Mouse (Mus musculus) intestine, embryonic 14.5 days (tissue): ENCODE measurements around the gene Bcl2l11. TPM values are rescaled to one million over a fixed set of nuclear protein-coding genes. Genes with fewer than 3 reads are reported as not detected.
"Not testable (repeated sequence)": the region's sequence is repeated elsewhere in the genome, so short reads cannot be mapped to it uniquely, and the experiment has no call there.

Source experiments
- ATAC-seq: fragments of 200-750 bp; cut with Nextera tagmentation; replicated peaks from 2 replicates; pipeline ENCODE4 v1.8.0; 2017; ENCODE audit warnings: low read depth, moderate number of reproducible peaks, moderate TSS enrichment, moderate library complexity; ENCODE audit not compliant: low FRiP score, low TSS enrichment
- DNase-seq: peaks from one replicate; pipeline ENCODE4 v3.0.0-alpha.2; 2018; ENCODE audit warnings: low spot score
- H3K27ac ChIP-seq: fragments of 300-500 bp; sonication (generic); 2 replicates; pipeline ENCODE4 v1.5.1; 2014; ENCODE audit warnings: low read depth, mild to moderate bottlenecking, control low read depth
- H3K27me3 ChIP-seq: fragments of 300-500 bp; sonication (generic); replicated peaks from 2 replicates; pipeline ENCODE4 v1.6.1; 2014; ENCODE audit warnings: low read length, control low read depth; ENCODE audit not compliant: control insufficient read depth, insufficient read depth
- H3K36me3 ChIP-seq: fragments of 300-500 bp; sonication (generic); 2 replicates; pipeline ENCODE4 v1.6.1; 2014; ENCODE audit warnings: low read length, control low read depth; ENCODE audit not compliant: control insufficient read depth, insufficient read depth
- H3K4me1 ChIP-seq: fragments of 300-500 bp; sonication (generic); replicated peaks from 2 replicates; pipeline ENCODE4 v1.6.1; 2014; ENCODE audit warnings: low read length, control low read depth, mixed read lengths; ENCODE audit not compliant: control insufficient read depth, insufficient read depth
- H3K4me2 ChIP-seq: fragments of 300-500 bp; sonication (generic); 2 replicates; pipeline ENCODE4 v1.6.1; 2014; ENCODE audit warnings: low read length
- H3K4me3 ChIP-seq: fragments of 300-500 bp; sonication (generic); 2 replicates; pipeline ENCODE4 v1.5.1; 2014; ENCODE audit warnings: low read depth, low read length, control low read depth, mixed read lengths
- H3K9ac ChIP-seq: fragments of 300-500 bp; sonication (generic); 2 replicates; pipeline ENCODE4 v1.6.1; 2014; ENCODE audit warnings: mild to moderate bottlenecking, low read length
- H3K9me3 ChIP-seq: fragments of 300-500 bp; sonication (generic); 2 replicates; pipeline ENCODE4 v1.6.1; 2016; ENCODE audit warnings: low read length, control low read depth; ENCODE audit not compliant: control insufficient read depth
- WGBS: fragments of 180-500 bp; shearing (Covaris S2); extraction: QIAGEN DNeasy Blood & Tissue Kit; methylation state at CpG from one replicate; pipeline ENCODE4 v1.1.7; 2014; 5-methylcytosine and 5-hydroxymethylcytosine counted together
- polyA plus RNA-seq: library from polyadenylated mRNA; unstranded; fragments of >200 nt; fragmentation: Nextera tagmentation; extraction: Ambion mirVana; gene quantifications from 2 replicates; pipeline ENCODE4 v1.2.1, GENCODE M21; 2014

Gene Bcl2l11
- polyA plus RNA-seq, 1 experiment from 2014 or later, result 14.1 TPM

GRCm38 (mm10) chr2:128177241-128177661 is 51.4 kb downstream of the Bcl2l11 start:
- WGBS, result 52% methylated on average over 5 of the region's 5 CpGs
- ATAC-seq, result no peak
- peak overlapping the region; percentile 12; the same call in 1 of the 2 replicates for H3K27ac ChIP-seq

GRCm38 (mm10) chr2:128179126-128179807 is 53.4 kb downstream of the Bcl2l11 start:
- Histone ChIP-seq H3K36me3 (no peaks in the 10 kb centered on the region), H3K27ac (0 out of 2 replicates have a peak overlapping the region, but pooled peaks have one; percentile 18), H3K9ac (no peak overlapping the region), H3K27me3 (no peaks in the 10 kb centered on the region), H3K4me3 (no peak overlapping the region), H3K4me2 (no peak overlapping the region), H3K9me3 (no peaks in the 10 kb centered on the region), H3K4me1 (peaks cover 21% of the 10 kb centered on the region)
- ATAC-seq (no peak), DNase-seq (no peak)
- WGBS, result 76% methylated on average over 18 of the region's 18 CpGs

More at GRCm38 (mm10) chr2:128177241-128177661, 51.4 kb downstream of the Bcl2l11 start:
- Histone ChIP-seq H3K36me3 (no peaks in the 10 kb centered on the region), H3K4me3 (no peak overlapping the region), H3K4me1 (peaks cover 23% of the 10 kb centered on the region), H3K27me3 (no peaks in the 10 kb centered on the region), H3K9ac (no peak overlapping the region), H3K4me2 (no peak overlapping the region), H3K9me3 (no peaks in the 10 kb centered on the region)
- no peak for DNase-seq

- no peaks in the 10 kb centered on the region for H3K36me3 ChIP-seq
- no peak overlapping the region for H3K4me3 ChIP-seq
- H3K9ac ChIP-seq, result no peak overlapping the region
- H3K9me3 ChIP-seq, result no peaks in the 10 kb centered on the region
- H3K27me3 ChIP-seq, result no peaks in the 10 kb centered on the region
- peak overlapping the region; percentile 18; the same call in 1 of the 2 replicates for H3K27ac ChIP-seq
- 39% methylated on average over 9 of the region's 9 CpGs for WGBS
- no peak overlapping the region for H3K4me2 ChIP-seq
- ATAC-seq, result peak; percentile 73
- no peak for DNase-seq
- peaks cover 18% of the 10 kb centered on the region for H3K4me1 ChIP-seq
Observed at GRCm38 (mm10) chr2:128179808-128180379, 54.1 kb downstream of the Bcl2l11 start.

GRCm38 (mm10) chr2:128182181-128182580 is 56.3 kb downstream of the Bcl2l11 start:
- H3K4me2 ChIP-seq, ATAC-seq, H3K4me3 ChIP-seq, H3K27ac ChIP-seq, H3K36me3 ChIP-seq, H3K9ac ChIP-seq, H3K9me3 ChIP-seq, H3K4me1 ChIP-seq, DNase-seq, H3K27me3 ChIP-seq: not testable (repeated sequence)
- WGBS, result 77% methylated on average over 9 of the region's 9 CpGs

GRCm38 (mm10) chr2:128182751-128183150 is 56.9 kb downstream of the Bcl2l11 start:
- H3K9me3 ChIP-seq, result no peaks in the 10 kb centered on the region
- WGBS, result 80% methylated on average over 4 of the region's 4 CpGs

GRCm38 (mm10) chr2:128183762-128184161 is 57.9 kb downstream of the Bcl2l11 start:
- WGBS, result 91% methylated on average over 4 of the region's 4 CpGs
- no peaks in the 10 kb centered on the region for H3K36me3 ChIP-seq
- ATAC-seq (no peak), DNase-seq (no peak)
- no peak overlapping the region for H3K4me3 ChIP-seq
- no peak overlapping the region for H3K9ac ChIP-seq
- H3K4me2 ChIP-seq, result no peak overlapping the region
- no peaks in the 10 kb centered on the region for H3K27me3 ChIP-seq
- H3K9me3 ChIP-seq, result no peaks in the 10 kb centered on the region
- no peak overlapping the region for H3K27ac ChIP-seq
- H3K4me1 ChIP-seq, result no peaks in the 10 kb centered on the region; the same call in 1 of the 2 replicates

More at GRCm38 (mm10) chr2:128182751-128183150, 56.9 kb downstream of the Bcl2l11 start:
- peaks cover under 1% of the 10 kb centered on the region; the same call in 1 of the 2 replicates for H3K4me1 ChIP-seq
- no peak overlapping the region for H3K4me3 ChIP-seq
- ATAC-seq (no peak), DNase-seq (no peak)
- no peak overlapping the region for H3K27ac ChIP-seq
- H3K4me2 ChIP-seq, result no peak overlapping the region
- no peaks in the 10 kb centered on the region for H3K27me3 ChIP-seq
- H3K9ac ChIP-seq, result no peak overlapping the region
- H3K36me3 ChIP-seq, result no peaks in the 10 kb centered on the region

GRCm38 (mm10) chr2:128185942-128186341 is 60.1 kb downstream of the Bcl2l11 start:
- ATAC-seq (no peak), DNase-seq (no peak)
- Histone ChIP-seq H3K4me2 (no peak overlapping the region), H3K36me3 (no peaks in the 10 kb centered on the region), H3K4me1 (no peaks in the 10 kb centered on the region; the same call in 1 of the 2 replicates), H3K27ac (no peak overlapping the region), H3K27me3 (no peaks in the 10 kb centered on the region), H3K4me3 (no peak overlapping the region), H3K9ac (no peak overlapping the region), H3K9me3 (no peaks in the 10 kb centered on the region)
- 70% methylated on average over 4 of the region's 4 CpGs for WGBS

GRCm38 (mm10) chr2:128187277-128187676 is 61.4 kb downstream of the Bcl2l11 start:
- no peak for DNase-seq

More at GRCm38 (mm10) chr2:128187277-128187676, 61.4 kb downstream of the Bcl2l11 start:
- no peaks in the 10 kb centered on the region for H3K36me3 ChIP-seq
- no peak overlapping the region for H3K9ac ChIP-seq
- ATAC-seq, result no peak
- no peak overlapping the region for H3K4me3 ChIP-seq
- no peaks in the 10 kb centered on the region for H3K9me3 ChIP-seq
- H3K27me3 ChIP-seq, result no peaks in the 10 kb centered on the region
- no peak overlapping the region for H3K27ac ChIP-seq
- H3K4me2 ChIP-seq, result no peak overlapping the region
- H3K4me1 ChIP-seq, result no peaks in the 10 kb centered on the region; the same call in 1 of the 2 replicates
- WGBS, result 85% methylated on average over 1 of the region's 1 CpGs
